In the genomic region with DNA sequence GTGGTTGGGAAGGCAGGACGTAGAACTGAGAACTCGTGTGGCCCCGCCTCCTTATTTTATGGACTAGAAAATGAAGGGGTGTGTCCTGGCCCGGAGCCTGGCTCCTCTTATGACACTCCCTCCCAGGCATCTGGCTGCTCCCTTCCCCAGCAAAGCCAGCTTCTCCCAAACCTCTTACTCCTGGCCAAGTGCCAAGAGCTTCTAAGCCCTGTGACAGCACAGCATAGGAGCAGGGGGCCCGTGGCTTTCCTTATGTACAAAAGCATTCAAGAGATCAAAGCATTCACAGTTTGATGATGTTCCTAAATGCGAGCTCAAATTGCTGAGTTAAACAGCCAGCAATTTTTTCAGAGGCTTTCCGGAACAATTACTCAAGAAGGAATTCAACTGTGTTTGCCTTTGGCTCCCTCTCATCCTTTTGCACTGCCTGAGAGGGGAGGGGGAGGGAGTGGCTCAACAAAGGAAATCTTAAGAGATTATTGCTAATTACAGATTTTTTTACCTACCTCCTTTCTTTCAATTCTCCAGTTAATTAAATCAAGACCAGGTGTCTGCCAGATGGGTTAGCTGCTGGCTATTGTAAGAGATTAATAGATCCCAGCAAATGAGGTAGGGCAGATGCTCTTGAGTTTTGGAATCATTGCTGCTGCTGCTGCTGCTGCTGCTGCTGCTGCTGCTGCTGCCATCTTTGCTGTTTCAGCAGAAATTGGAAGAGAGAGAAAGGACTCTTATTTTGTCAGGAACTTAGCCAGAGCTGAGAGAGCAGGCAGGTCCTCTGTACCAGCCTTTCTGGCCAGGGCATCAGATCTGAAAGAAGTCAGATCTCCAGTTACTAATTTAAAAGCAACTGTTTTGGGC, we compare ENCODE assay signal across 8 mouse cellular contexts.
DNase-seq lines count a peak whose midpoint lies in the region; ATAC-seq lines count a peak whose summit lies in the region.

No protein-coding gene starts in this region.

- 9% methylated on average over 7 of the region's 7 CpGs for WGBS in hindbrain, embryonic 15.5 days

- peak overlapping the region; percentile 26 for H3K4me2 ChIP-seq in hindbrain, embryonic 15.5 days

- H3K9ac ChIP-seq in hindbrain, embryonic 15.5 days: no peak overlapping the region

- peak overlapping the region; percentile 74 for H3K27ac ChIP-seq in hindbrain, embryonic 15.5 days (replicated peaks)

- peak; percentile 58 for ATAC-seq in frontal cortex, adult (ENCODE audit: low TSS enrichment)
- ATAC-seq in hindbrain, embryonic 15.5 days (ENCODE audit: low FRiP score, low read depth): peak; percentile 96

- no peaks in the 10 kb centered on the region for H3K36me3 ChIP-seq in hindbrain, embryonic 15.5 days

- peak; percentile 96 for DNase-seq in Muller cell, postnatal 12 days (ENCODE audit: inconsistent ontology term)
- DNase-seq in cerebellum, postnatal 14 days: peak; percentile 76 to 80
- DNase-seq in layer of hippocampus, postnatal 36 days: peak; percentile 51 to 55
- DNase-seq in lung, postnatal 14 days: peak; percentile 70
- DNase-seq in right cerebral cortex, adult 18-20 months: peak; percentile 78
- DNase-seq in B cell, adult 2 months: no peak

- no peaks in the 10 kb centered on the region for H3K9me3 ChIP-seq in hindbrain, embryonic 15.5 days

- no peak overlapping the region for H3K4me3 ChIP-seq in hindbrain, embryonic 15.5 days

- H3K4me1 ChIP-seq in hindbrain, embryonic 15.5 days (replicated peaks): peaks cover 39% of the 10 kb centered on the region

- H3K27me3 ChIP-seq in hindbrain, embryonic 15.5 days: no peaks in the 10 kb centered on the region

Comparison
In these comparisons a context has a peak if more than half of its experiments do, and no peak if none do; other contexts are left out.
1. DNase-seq: peak in Muller cell, postnatal 12 days (single experiment), cerebellum, postnatal 14 days (2 of 2), layer of hippocampus, postnatal 36 days (2 of 2), lung, postnatal 14 days (single experiment) and right cerebral cortex, adult 18-20 months (single experiment); none in B cell, adult 2 months (0 of 2).